Comparison of ENCODE assay signal across 12 mouse cellular contexts in the genomic region with DNA sequence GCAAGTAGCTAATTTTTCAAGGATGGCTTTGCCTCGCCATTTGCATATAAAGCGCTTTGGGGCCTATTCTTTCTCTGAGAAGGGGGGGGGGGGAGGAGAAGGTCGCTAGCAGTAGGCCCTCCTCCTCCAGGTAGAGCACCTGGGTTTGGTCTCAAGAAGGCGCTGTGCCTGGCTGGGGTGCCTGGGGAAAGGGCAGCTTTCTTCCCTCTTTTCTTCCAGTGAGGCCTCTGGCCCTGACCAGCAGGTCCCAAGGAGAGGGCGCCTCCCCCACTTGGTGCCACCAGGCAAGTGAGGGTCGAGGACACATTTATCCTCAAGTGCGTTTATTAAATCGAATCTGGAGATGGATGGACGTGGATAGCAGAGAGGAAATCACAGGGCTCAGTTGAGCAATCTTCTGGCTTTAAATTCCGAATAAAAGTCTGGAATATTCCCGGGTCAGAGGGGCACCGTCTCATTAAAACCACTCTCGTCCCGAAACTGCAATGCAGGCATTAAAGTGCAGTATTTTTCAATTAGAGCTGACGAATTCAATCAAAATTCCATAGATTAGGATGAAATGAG. TPM values are rescaled to one million over a fixed set of nuclear protein-coding genes. Genes with fewer than 3 reads are reported as not detected.
DNase-seq lines count a peak whose midpoint lies in the region; ATAC-seq and TF ChIP-seq lines count a peak whose summit lies in the region.
"Had no signal": no experiment of that assay in that cellular context is flagged by ENCODE, and none has a peak within 500 bp of the region (broad histone marks: within the 10 kb centered on the region; RNA-seq: fewer than 3 reads in every experiment).

No protein-coding gene starts in this region.

- ATAC-seq in midbrain, embryonic 11.5 days (ENCODE audit: low FRiP score), result no peak
- no peak for ATAC-seq in midbrain, embryonic 16.5 days
- ATAC-seq in limb, embryonic 14.5 days (ENCODE audit: low FRiP score, low read depth), result no peak

- intact Hi-C loops in heart, postnatal 10 days (cut with DNase I), result loop anchor here (5.0 kb wide), 4 partner anchors 84 to 404 kb away; no protein-coding TSS in a partner anchor

- peak overlapping the region; percentile 62 for H3K4me3 ChIP-seq in heart, embryonic 10.5 days
- peak overlapping the region; percentile 33; the same call in 1 of the 2 replicates for H3K4me3 ChIP-seq in midbrain, embryonic 11.5 days (ENCODE audit: low read depth, low read length)
- no peak overlapping the region for H3K4me3 ChIP-seq in midbrain, embryonic 16.5 days (ENCODE audit: low read depth, low read length)
- no peak overlapping the region for H3K4me3 ChIP-seq in limb, embryonic 14.5 days (replicated peaks; ENCODE audit: low read length)

- H3K36me3 ChIP-seq in heart, embryonic 10.5 days, result no peaks in the 10 kb centered on the region
- no peaks in the 10 kb centered on the region for H3K36me3 ChIP-seq in midbrain, embryonic 11.5 days (ENCODE audit: control insufficient read depth, insufficient read depth, low read length)
- H3K36me3 ChIP-seq in midbrain, embryonic 16.5 days (ENCODE audit: control insufficient read depth, insufficient read depth, low read length), result no peaks in the 10 kb centered on the region
- no peaks in the 10 kb centered on the region for H3K36me3 ChIP-seq in limb, embryonic 14.5 days (ENCODE audit: control insufficient read depth, insufficient read depth, low read length)

- H3K9me3 ChIP-seq in heart, embryonic 10.5 days, result no peaks in the 10 kb centered on the region
- H3K9me3 ChIP-seq in midbrain, embryonic 11.5 days (ENCODE audit: control insufficient read depth, low read length), result no peaks in the 10 kb centered on the region
- no peaks in the 10 kb centered on the region for H3K9me3 ChIP-seq in midbrain, embryonic 16.5 days (replicated peaks; ENCODE audit: control insufficient read depth, low read length, poor library complexity, severe bottlenecking)
- no peaks in the 10 kb centered on the region for H3K9me3 ChIP-seq in limb, embryonic 14.5 days (ENCODE audit: control insufficient read depth, low read length)

- H3K4me2 ChIP-seq in midbrain, embryonic 11.5 days, result peak overlapping the region; percentile 81; the same call in 1 of the 2 replicates
- H3K4me2 ChIP-seq in midbrain, embryonic 16.5 days (ENCODE audit: low read length), result no peak overlapping the region
- H3K4me2 ChIP-seq in limb, embryonic 14.5 days (replicated peaks; ENCODE audit: low read depth, low read length, severe bottlenecking), result 0 out of 2 replicates have a peak overlapping the region, but pooled peaks have one; percentile 37

- no peak overlapping the region for H3K27ac ChIP-seq in heart, embryonic 10.5 days
- no peak overlapping the region for H3K27ac ChIP-seq in midbrain, embryonic 11.5 days (ENCODE audit: low read depth, low read length)
- no peak overlapping the region for H3K27ac ChIP-seq in midbrain, embryonic 16.5 days (ENCODE audit: low read length)
- no peak overlapping the region for H3K27ac ChIP-seq in limb, embryonic 14.5 days (replicated peaks; ENCODE audit: low read depth, low read length)
- H3K27ac ChIP-seq: macrophage had no signal

- no peak for TF ChIP-seq POLR2A in limb, embryonic 14.5 days (IDR thresholded peaks at IDR 0.05; ENCODE audit: borderline replicate concordance, extremely low read depth, insufficient read depth, insufficient read length)

- H3K4me1 ChIP-seq in heart, embryonic 10.5 days, result peaks cover 22% of the 10 kb centered on the region
- peaks cover 20% of the 10 kb centered on the region for H3K4me1 ChIP-seq in midbrain, embryonic 11.5 days (ENCODE audit: control insufficient read depth, insufficient read depth, low read length)
- H3K4me1 ChIP-seq in midbrain, embryonic 16.5 days (ENCODE audit: control insufficient read depth, insufficient read depth, low read length), result peaks cover 13% of the 10 kb centered on the region; the same call in 1 of the 2 replicates
- peaks cover 5% of the 10 kb centered on the region for H3K4me1 ChIP-seq in limb, embryonic 14.5 days (ENCODE audit: control insufficient read depth, insufficient read depth, low read length)

- DNase-seq in heart, embryonic 10.5 days (ENCODE audit: low spot score), result no peak
- no peak for DNase-seq in heart, postnatal 10 days
- peak; percentile 93 for DNase-seq in midbrain, embryonic 11.5 days (ENCODE audit: low spot score, missing footprints)
- DNase-seq in limb, embryonic 14.5 days (ENCODE audit: low spot score), result no peak
- no peak for DNase-seq in cerebellum, adult 11 months
- DNase-seq in ovary, postnatal 36 days (ENCODE audit: low spot score), result no peak
- no peak for DNase-seq in layer of hippocampus, postnatal 25 days (ENCODE audit: extremely low spot score in 1 of 2, low spot score in 1 of 2)
- DNase-seq: right cerebral cortex, adult 18-20 months had no signal

- peaks cover 90% of the 10 kb centered on the region for H3K27me3 ChIP-seq in heart, embryonic 10.5 days (ENCODE audit: insufficient read depth, poor library complexity, severe bottlenecking)
- H3K27me3 ChIP-seq in midbrain, embryonic 11.5 days (ENCODE audit: control insufficient read depth, insufficient read depth, low read length), result peaks cover 79% of the 10 kb centered on the region
- H3K27me3 ChIP-seq in midbrain, embryonic 16.5 days (ENCODE audit: control insufficient read depth, insufficient read depth, low read depth, low read length), result peaks cover 68% of the 10 kb centered on the region
- H3K27me3 ChIP-seq in limb, embryonic 14.5 days (ENCODE audit: control insufficient read depth, insufficient read depth, low read length), result peaks cover 88% of the 10 kb centered on the region

- 10% methylated on average over 15 of the region's 15 CpGs for WGBS in heart, embryonic 10.5 days
- 4% methylated on average over 15 of the region's 15 CpGs for WGBS in midbrain, embryonic 11.5 days
- WGBS in midbrain, embryonic 16.5 days, result 6% methylated on average over 15 of the region's 15 CpGs
- WGBS in limb, embryonic 14.5 days, result 7% methylated on average over 15 of the region's 15 CpGs

- H3K9ac ChIP-seq in midbrain, embryonic 11.5 days (ENCODE audit: low read length), result no peak overlapping the region
- no peak overlapping the region for H3K9ac ChIP-seq in midbrain, embryonic 16.5 days (ENCODE audit: low read depth, low read length)
- no peak overlapping the region for H3K9ac ChIP-seq in limb, embryonic 14.5 days (ENCODE audit: low read depth, low read length, severe bottlenecking)

RNA-seq across cellular contexts. Expression of gene Gbx2, which starts 10.1 kb away (rescaled TPM):
- polyA plus RNA-seq in heart, embryonic 10.5 days (2016; fragmentation: Nextera tagmentation; extraction: Ambion mirVana), result 0.94 and 1.9 TPM in 2 replicates
- not detected for total RNA-seq in heart, postnatal 10 days (2021)
- 9.6 TPM in 2 replicates for polyA plus RNA-seq in midbrain, embryonic 11.5 days (2014; fragmentation: Nextera tagmentation; extraction: Ambion mirVana)
- polyA plus RNA-seq in midbrain, embryonic 16.5 days (2015; fragmentation: Nextera tagmentation; extraction: Ambion mirVana), result 29.7 and 62.2 TPM in 2 replicates
- polyA plus RNA-seq in limb, embryonic 14.5 days (2012; rRNA removed), result 0.21 and 0.24 TPM in 2 replicates
- polyA plus RNA-seq in limb, embryonic 14.5 days (2014; fragmentation: Nextera tagmentation; extraction: Ambion mirVana), result 0.17 and 0.33 TPM in 2 replicates
- total RNA-seq in layer of hippocampus, postnatal 25 days (2021), result under 1 TPM in 1 of 2 experiments, not detected in 1; 0.44 TPM
- total RNA-seq: gastrocnemius, postnatal 10 days; MEL had no signal

Comparison
In these comparisons a context has a peak if more than half of its experiments do, and no peak if none do; other contexts are left out.
1. H3K4me3 ChIP-seq: peak in heart, embryonic 10.5 days (single experiment) and midbrain, embryonic 11.5 days (single experiment); none in midbrain, embryonic 16.5 days (single experiment) and limb, embryonic 14.5 days (single experiment).